Mouse (Mus musculus) left cerebral cortex, postnatal 36 days (tissue): ENCODE measurements at regions not wholly inside any gene's neighbourhood (a gene's known extent, or its start where the extent isn't known, plus 50 kb on each side); places are given as distances from the start of the nearest gene placed in this dataset.

Experiments used
- DNase-seq, 2 experiments: peaks; one replicate each; pipeline ENCODE4 v3.0.0; 2021 to 2022; ENCODE audit warnings: low spot score in 2 of 2, mixed read lengths in 1 of 2
- intact Hi-C: fragments of 180-260 bp; cut with DNase I; formaldehyde crosslinking; loops from one replicate; pipeline ENCODE4 v1.15.1; 2025

DNA sequence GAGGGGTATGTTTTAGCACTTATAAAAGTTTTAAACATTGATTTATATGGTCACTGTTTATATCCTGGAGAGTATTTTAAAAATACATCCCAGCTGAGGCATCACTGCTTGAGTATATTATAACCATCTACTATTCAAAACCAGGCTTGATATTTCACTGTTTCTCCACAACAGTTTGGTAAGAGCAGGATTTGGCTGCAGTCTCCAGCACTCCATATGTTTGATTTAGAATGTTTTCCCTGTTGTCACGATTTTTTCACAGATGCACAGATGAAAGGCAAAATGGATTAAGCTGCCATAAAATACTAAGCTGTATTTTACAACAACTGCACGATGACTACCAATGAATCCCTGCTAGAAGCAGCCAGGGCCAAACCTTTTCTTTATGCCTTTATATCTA is 166.6 kb downstream of the Cox7b2 start:
- peak in 1 of 2 experiments; percentile 8 for DNase-seq
- intact Hi-C loops, result no loop called here

DNA sequence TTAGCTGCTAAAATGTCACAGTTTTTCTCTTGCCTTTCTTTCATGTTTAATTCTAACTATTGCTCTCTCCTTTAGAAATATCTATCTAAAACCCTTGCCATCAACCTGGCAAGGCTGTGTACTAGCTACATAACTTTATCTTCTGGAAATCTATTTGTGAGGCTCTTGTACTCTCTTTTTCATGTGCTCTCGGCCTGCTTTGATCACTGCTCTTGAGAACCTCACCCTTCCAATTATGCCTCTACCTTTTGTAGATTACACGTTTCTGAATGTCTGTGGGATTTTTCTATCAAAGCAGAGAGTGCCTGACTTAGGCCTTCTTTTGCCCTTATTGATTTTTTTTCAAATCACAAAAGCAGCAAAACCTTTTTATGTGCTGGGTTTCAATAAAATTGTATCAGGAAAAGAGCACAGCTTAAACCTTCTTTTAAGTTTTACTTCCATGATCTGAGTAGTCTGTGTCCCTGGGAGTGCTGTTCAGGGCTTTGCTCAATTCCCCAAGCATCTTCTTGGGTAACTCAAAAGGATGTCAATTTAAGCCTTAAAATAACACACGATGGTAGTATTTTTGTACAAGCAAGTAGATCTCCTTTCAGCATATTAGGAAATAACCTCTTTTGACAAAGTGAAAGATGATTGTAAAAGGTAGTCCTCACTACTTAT is 181.7 kb downstream of the Cox7b2 start:
- DNase-seq, result no peak
- intact Hi-C loops, result no loop called here

DNA sequence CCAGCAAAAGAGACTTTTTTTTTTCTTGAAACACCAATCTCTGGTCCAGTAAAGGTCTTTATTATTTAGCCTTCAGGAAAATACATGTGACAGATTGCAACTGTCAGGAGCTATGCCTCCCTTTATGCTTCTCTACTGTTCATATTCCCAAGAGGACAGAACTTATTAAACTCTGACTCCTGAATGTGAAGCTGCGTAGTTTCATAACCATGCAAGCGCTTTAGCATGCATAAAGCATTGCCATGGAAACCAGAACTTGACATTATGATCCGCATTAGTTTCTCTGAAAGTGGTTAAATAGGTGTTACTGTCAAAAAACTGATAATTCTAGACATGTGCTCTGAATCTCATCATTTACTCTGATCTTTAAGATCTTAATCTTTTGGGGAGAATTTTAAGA is 206.5 kb downstream of the Cox7b2 start:
- intact Hi-C loops, result no loop called here
- DNase-seq, result no peak

GRCm38 (mm10) chr5:71309414-71309813 is 213.8 kb upstream of the Gabra2 start:
- intact Hi-C loops, result no loop called here
- no peak for DNase-seq

GRCm38 (mm10) chr5:71262202-71262883 is 166.7 kb upstream of the Gabra2 start:
- DNase-seq, result no peak
- intact Hi-C loops, result loop anchor here (5.0 kb wide), 2 partner anchors 165 to 1560 kb away; partner anchors contain the start of gene Gabra2

- no peak for DNase-seq
- intact Hi-C loops, result loop anchor here (5.0 kb wide), 1 partner anchor 152 kb away; the partner anchor contains the start of gene Gabra2
These were observed 153.6 kb upstream of the Gabra2 start for GRCm38 (mm10) chr5:71249273-71249672.

- no peak for DNase-seq
- intact Hi-C loops, result loop anchor here (5.0 kb wide), 1 partner anchor 151 kb away; the partner anchor contains the start of gene Gabra2
These were observed 152.9 kb upstream of the Gabra2 start for GRCm38 (mm10) chr5:71248318-71249135.

DNA sequence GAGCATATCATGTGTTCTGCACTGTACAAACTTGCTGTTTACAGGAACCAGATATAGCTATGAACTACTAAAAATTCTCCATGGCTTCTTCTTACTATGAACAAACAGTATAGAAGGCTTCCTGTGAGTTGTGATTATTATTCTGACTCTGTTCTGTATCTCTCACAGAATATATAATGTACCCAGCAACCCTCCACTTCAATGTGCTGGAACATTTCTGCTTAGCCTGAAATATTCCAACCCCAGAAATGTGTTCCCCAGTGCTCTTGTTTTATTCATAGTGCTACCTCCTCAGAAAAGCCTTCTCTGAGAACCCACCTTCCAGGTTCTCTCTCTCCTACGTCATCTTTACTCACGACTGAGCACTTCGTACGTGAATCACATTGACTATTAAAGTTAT is 132.0 kb upstream of the Gabra2 start:
- DNase-seq, result no peak
- intact Hi-C loops, result no loop called here

GRCm38 (mm10) chr5:71200881-71201280 is 105.2 kb upstream of the Gabra2 start:
- no peak for DNase-seq
- intact Hi-C loops, result no loop called here

GRCm38 (mm10) chr5:71177316-71177715 is 81.7 kb upstream of the Gabra2 start:
- intact Hi-C loops, result no loop called here
- no peak for DNase-seq

GRCm38 (mm10) chr5:71170378-71170777 is 74.7 kb upstream of the Gabra2 start:
- intact Hi-C loops, result no loop called here
- peak in 1 of 2 experiments; percentile 5 for DNase-seq
